Mouse (Mus musculus) cortical plate, adult 2 months (tissue): ENCODE measurements around the gene Farp1.

Experiments used
- CTCF ChIP-seq: fragments of 200-500 bp; IDR thresholded peaks from 2 replicates; pipeline ENCODE4 v1.5.1; 2011; ENCODE audit warnings: mild to moderate bottlenecking, control low read depth, low read length; ENCODE audit not compliant: insufficient read depth; ENCODE audit errors: extremely low read depth
- POLR2A ChIP-seq: fragments of 200-500 bp; IDR thresholded peaks from 2 replicates; pipeline ENCODE4 v1.6.1; 2011; ENCODE audit warnings: mild to moderate bottlenecking, low read length, control low read depth; ENCODE audit not compliant: insufficient read depth; ENCODE audit errors: extremely low read depth

DNA sequence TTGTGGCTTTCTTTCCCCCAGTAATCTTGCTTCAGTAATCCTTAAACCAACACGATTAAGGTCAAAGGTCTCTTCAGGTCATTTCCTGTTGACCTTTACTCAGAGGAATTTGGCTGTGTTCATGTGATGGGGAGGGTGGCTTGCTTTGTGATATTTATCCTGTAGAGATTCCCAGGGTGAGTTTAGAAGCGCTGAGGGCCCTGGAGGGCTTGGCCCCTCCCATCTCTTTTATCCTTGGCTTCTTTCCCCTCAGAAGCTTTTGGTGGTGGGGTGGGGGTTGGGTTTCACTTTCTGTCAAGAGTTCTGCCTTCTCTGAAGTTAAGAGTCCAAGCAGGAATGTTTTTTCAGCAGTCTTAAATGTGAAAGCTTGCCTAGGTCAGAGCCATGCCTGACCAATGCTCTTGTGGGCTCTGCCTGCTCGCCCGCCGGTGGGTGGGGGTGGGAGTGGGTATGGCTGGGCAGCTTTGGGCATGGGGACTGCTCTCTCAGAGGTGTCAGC lies 18.1 kb downstream of the Farp1 start:
- no peak for TF ChIP-seq POLR2A
- no peak for TF ChIP-seq CTCF
